Mouse (Mus musculus): ENCODE measurements around the gene Agtr1b. TPM values are rescaled to one million over a fixed set of nuclear protein-coding genes. Genes with fewer than 3 reads are reported as not detected.

Gene Agtr1b
- total and polyA plus RNA-seq, 3 experiments: not detected

- Histone ChIP-seq H3K27me3 (replicated peaks) (no peaks in the 10 kb centered on the region), H3K9ac (ENCODE audit: insufficient read depth, low read depth) (no peak overlapping the region), H3K27ac (ENCODE audit: insufficient read depth, low read depth) (no peak overlapping the region), H3K4me2 (ENCODE audit: insufficient read depth, low read depth, poor library complexity, severe bottlenecking) (no peak overlapping the region), H3K9me3 (replicated peaks; ENCODE audit: low read length) (no peaks in the 10 kb centered on the region), H3K4me3 (replicated peaks in 1 of 3; ENCODE audit: low read depth in 2 of 3, low read length in 2 of 3, poor library complexity in 1 of 3) (no peak overlapping the region), H3K4me1 (ENCODE audit: control insufficient read depth in 1 of 2, insufficient read depth in 2 of 2) (no peaks in the 10 kb centered on the region), H3K79me2 (replicated peaks; ENCODE audit: control insufficient read depth, extremely low read depth, insufficient read depth, poor library complexity, severe bottlenecking) (no peaks in the 10 kb centered on the region), H3K36me3 (replicated peaks in 1 of 2; ENCODE audit: control insufficient read depth in 1 of 2, insufficient read depth in 1 of 2, low read length in 1 of 2) (no peaks in the 10 kb centered on the region)
- in situ Hi-C loops (cut with MboI; ENCODE audit: low pct_ligation_motif_present, low pct_unique_long_range_greater_than_20kb, low sequenced_read_pairs) (no loop called here), dilution Hi-C loops (cut with MboI; ENCODE audit: extremely low pct_ligation_motif_present, extremely low pct_unique_long_range_greater_than_20kb, low sequenced_read_pairs) (no loop called here)
- TF ChIP-seq UBTF (IDR thresholded peaks at IDR 0.05; ENCODE audit: low read depth, low read length) (no peak), USF2 (conservative IDR thresholded peaks at IDR 0.05; ENCODE audit: low read depth, low read length) (no peak), USF1 (IDR thresholded peaks at IDR 0.05; ENCODE audit: low read depth, low read length) (no peak), ZC3H11A (IDR thresholded peaks at IDR 0.05; ENCODE audit: low read depth, low read length) (no peak), IRF4 (IDR thresholded peaks at IDR 0.05; ENCODE audit: low read depth, low read length) (no peak), E2F4 (IDR thresholded peaks at IDR 0.05; ENCODE audit: insufficient replicate concordance, low read depth, low read length) (no peak), POLR2A (IDR thresholded peaks at IDR 0.05; ENCODE audit: low read depth, low read length) (no peak), RCOR1 (conservative IDR thresholded peaks at IDR 0.05; ENCODE audit: low read depth, low read length) (no peak), EP300 (IDR thresholded peaks at IDR 0.05; ENCODE audit: low read length) (no peak), ZKSCAN1 (IDR thresholded peaks at IDR 0.05; ENCODE audit: borderline replicate concordance, low read depth, low read length) (no peak), HCFC1 (IDR thresholded peaks at IDR 0.05; ENCODE audit: low read depth, low read length) (no peak), MXI1 (IDR thresholded peaks at IDR 0.05; ENCODE audit: low read depth, low read length) (no peak), SIN3A (IDR thresholded peaks at IDR 0.05; ENCODE audit: low read length) (no peak)
- DNase-seq (ENCODE audit: extremely low read depth): no peak
Measured at GRCm38 (mm10) chr3:20291370-20291769, 75.6 kb downstream of the Agtr1b start.

DNA sequence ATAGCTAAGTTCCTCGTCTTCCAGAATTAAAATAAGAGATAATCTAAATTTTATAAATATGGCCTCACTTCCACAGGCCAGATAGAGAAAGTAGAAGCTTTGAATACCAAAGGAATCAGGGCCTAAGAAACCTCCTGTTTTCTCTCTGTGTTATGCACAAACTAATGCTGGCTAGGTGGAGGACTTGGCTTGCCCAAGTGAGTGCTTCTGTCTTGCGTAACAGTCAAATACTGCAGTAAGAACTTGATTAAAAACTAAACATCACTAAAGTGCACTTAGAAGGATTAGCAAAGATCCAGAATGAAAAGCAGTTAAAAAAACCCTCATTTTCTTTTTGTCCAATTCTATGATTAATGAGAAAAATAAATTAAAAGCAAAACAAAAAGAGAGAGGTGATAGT, 78.2 kb downstream of the Agtr1b start:
- Histone ChIP-seq H3K79me2 (replicated peaks; ENCODE audit: control insufficient read depth, extremely low read depth, insufficient read depth, poor library complexity, severe bottlenecking) (no peaks in the 10 kb centered on the region), H3K4me2 (ENCODE audit: insufficient read depth, low read depth, poor library complexity, severe bottlenecking) (no peak overlapping the region), H3K4me3 (replicated peaks in 1 of 3; ENCODE audit: low read depth in 2 of 3, low read length in 2 of 3, poor library complexity in 1 of 3) (no peak overlapping the region), H3K4me1 (ENCODE audit: control insufficient read depth in 1 of 2, insufficient read depth in 2 of 2) (no peaks in the 10 kb centered on the region), H3K9ac (ENCODE audit: insufficient read depth, low read depth) (no peak overlapping the region), H3K27me3 (replicated peaks) (no peaks in the 10 kb centered on the region), H3K36me3 (replicated peaks in 1 of 2; ENCODE audit: control insufficient read depth in 1 of 2, insufficient read depth in 1 of 2, low read length in 1 of 2) (no peaks in the 10 kb centered on the region), H3K27ac (ENCODE audit: insufficient read depth, low read depth) (no peak overlapping the region), H3K9me3 (replicated peaks; ENCODE audit: low read length) (no peaks in the 10 kb centered on the region)
- TF ChIP-seq NRF1 (IDR thresholded peaks at IDR 0.05; ENCODE audit: low read depth, low read length): no peak
- no peak for TF ChIP-seq TCF12 (IDR thresholded peaks at IDR 0.05; ENCODE audit: low read depth, low read length)
- TF ChIP-seq ZMIZ1 (IDR thresholded peaks at IDR 0.05; ENCODE audit: low read depth, low read length): no peak
- no peak for TF ChIP-seq ZNF384 (IDR thresholded peaks at IDR 0.05; ENCODE audit: low read depth, low read length)
- no peak for TF ChIP-seq USF1 (IDR thresholded peaks at IDR 0.05; ENCODE audit: low read depth, low read length)
- no peak for TF ChIP-seq SMC3 (IDR thresholded peaks at IDR 0.05; ENCODE audit: low read depth, low read length)
- TF ChIP-seq JUN (IDR thresholded peaks at IDR 0.05; ENCODE audit: insufficient read depth, low read depth, low read length): no peak
- no peak for TF ChIP-seq SIN3A (IDR thresholded peaks at IDR 0.05; ENCODE audit: low read length)
- no peak for TF ChIP-seq ZC3H11A (IDR thresholded peaks at IDR 0.05; ENCODE audit: low read depth, low read length)
- TF ChIP-seq PAX5 (IDR thresholded peaks at IDR 0.05; ENCODE audit: low read length): no peak
- TF ChIP-seq E2F4 (IDR thresholded peaks at IDR 0.05; ENCODE audit: insufficient replicate concordance, low read depth, low read length): no peak
- no peak for TF ChIP-seq KAT2A (IDR thresholded peaks at IDR 0.05; ENCODE audit: insufficient replicate concordance, low read length)
- TF ChIP-seq CHD2 (IDR thresholded peaks at IDR 0.05; ENCODE audit: low read length): no peak
- no peak for TF ChIP-seq MAZ (IDR thresholded peaks at IDR 0.05; ENCODE audit: low read depth, low read length)
- TF ChIP-seq UBTF (IDR thresholded peaks at IDR 0.05; ENCODE audit: low read depth, low read length): no peak
- TF ChIP-seq IRF4 (IDR thresholded peaks at IDR 0.05; ENCODE audit: low read depth, low read length): no peak
- TF ChIP-seq MYC (IDR thresholded peaks at IDR 0.05; ENCODE audit: low read depth, low read length): no peak
- TF ChIP-seq MAX (IDR thresholded peaks at IDR 0.05; ENCODE audit: low read length): no peak
- dilution Hi-C loops (cut with MboI; ENCODE audit: extremely low pct_ligation_motif_present, extremely low pct_unique_long_range_greater_than_20kb, low sequenced_read_pairs): no loop called here
- in situ Hi-C loops (cut with MboI; ENCODE audit: low pct_ligation_motif_present, low pct_unique_long_range_greater_than_20kb, low sequenced_read_pairs): no loop called here
- no peak for DNase-seq (ENCODE audit: extremely low read depth)

Data from CH12.LX (cell line).